Mouse (Mus musculus): Measurements from ENCODE around the gene Zfand2a. TPM values are rescaled to one million over a fixed set of nuclear protein-coding genes. Genes with fewer than 3 reads are reported as not detected.

Gene Zfand2a
- total RNA-seq, 2 experiments from 2014 or later, result 3.6 to 9.2 TPM

- ATAC-seq (replicated peaks; ENCODE audit: low FRiP score, poor library complexity, severe bottlenecking), result no peak
Measured at GRCm38 (mm10) chr5:139474741-139475140, 9.6 kb downstream of the Zfand2a start.

- ATAC-seq (replicated peaks; ENCODE audit: low FRiP score, poor library complexity, severe bottlenecking), result no peak
Measured at GRCm38 (mm10) chr5:139467998-139468397, 16.4 kb downstream of the Zfand2a start.

GRCm38 (mm10) chr5:139466801-139467200, 17.5 kb downstream of the Zfand2a start:
- ATAC-seq (replicated peaks; ENCODE audit: low FRiP score, poor library complexity, severe bottlenecking), result no peak

DNA sequence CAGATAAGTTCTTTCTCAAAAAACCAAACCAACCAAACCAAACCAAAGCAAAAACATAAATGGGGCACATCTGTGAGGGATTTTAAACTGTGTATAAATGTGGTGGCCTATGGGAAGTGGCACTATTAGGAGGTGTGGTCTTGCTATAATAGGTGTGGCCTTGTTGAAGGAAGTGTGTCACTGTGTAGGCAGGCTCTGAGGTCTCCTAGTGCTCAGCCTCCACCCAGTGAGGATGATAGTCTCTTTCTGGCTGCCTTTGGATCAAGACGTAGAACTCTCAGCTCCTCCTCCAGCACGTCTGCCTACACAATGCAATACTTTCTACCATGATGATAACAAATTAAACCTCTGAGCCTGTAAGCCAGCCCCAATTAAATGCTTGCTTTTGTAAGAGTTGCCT, 18.0 kb downstream of the Zfand2a start:
- ATAC-seq (replicated peaks; ENCODE audit: low FRiP score, poor library complexity, severe bottlenecking), result no peak

- no peak for ATAC-seq (replicated peaks; ENCODE audit: low FRiP score, poor library complexity, severe bottlenecking)
Measured at GRCm38 (mm10) chr5:139464874-139465273, 19.5 kb downstream of the Zfand2a start.

GRCm38 (mm10) chr5:139460384-139461067, 23.8 kb downstream of the Zfand2a start, which contains the start of gene 3110082I17Rik:
TSS of gene 3110082I17Rik (minus strand) at chr5:139460527.
- peak; percentile 98 for ATAC-seq (replicated peaks; ENCODE audit: low FRiP score, poor library complexity, severe bottlenecking)

DNA sequence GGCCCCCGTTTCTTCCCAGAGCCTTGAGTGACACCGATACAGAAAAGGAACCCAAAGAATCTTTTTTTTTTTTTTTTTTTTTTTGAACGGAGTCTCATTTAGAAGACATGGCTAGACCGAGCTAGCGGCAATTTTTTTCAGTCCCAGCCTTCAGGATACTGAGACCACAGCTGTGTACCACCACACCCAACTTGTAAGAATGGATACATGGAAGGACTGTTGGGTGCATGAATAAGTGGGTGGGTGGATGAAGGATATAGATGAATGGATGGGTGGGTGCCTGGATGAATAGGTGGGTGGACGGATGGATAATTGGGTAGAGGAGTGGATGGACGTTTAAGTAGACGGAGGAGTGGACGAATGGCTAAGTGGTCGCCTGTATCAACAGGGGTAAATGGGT, 24.4 kb downstream of the Zfand2a start:
- ATAC-seq (replicated peaks; ENCODE audit: low FRiP score, poor library complexity, severe bottlenecking), result no peak

GRCm38 (mm10) chr5:139457241-139457640, 27.1 kb downstream of the Zfand2a start:
- ATAC-seq (replicated peaks; ENCODE audit: low FRiP score, poor library complexity, severe bottlenecking), result no peak

DNA sequence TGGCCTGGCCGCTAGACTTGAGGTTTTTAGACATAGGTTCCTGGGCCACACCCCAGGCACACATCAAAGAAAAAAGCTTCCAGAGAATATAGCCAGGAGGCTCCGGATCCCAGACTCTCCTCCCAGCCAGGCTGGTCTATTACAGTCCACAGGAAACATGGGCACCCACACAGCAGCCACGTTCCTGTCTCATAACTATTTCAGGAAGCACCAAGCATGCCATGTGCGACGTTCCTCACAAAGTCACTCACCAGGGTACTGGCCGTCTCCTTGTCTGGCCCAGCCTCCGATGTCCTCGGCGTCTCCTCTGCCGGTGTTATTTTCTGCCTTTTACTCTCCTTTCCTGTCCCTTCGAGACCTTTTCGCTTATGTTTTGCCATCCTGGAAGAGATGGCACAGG, 29.2 kb downstream of the Zfand2a start:
- ATAC-seq (replicated peaks; ENCODE audit: low FRiP score, poor library complexity, severe bottlenecking), result no peak

GRCm38 (mm10) chr5:139453031-139453430, 31.3 kb downstream of the Zfand2a start:
- no peak for ATAC-seq (replicated peaks; ENCODE audit: low FRiP score, poor library complexity, severe bottlenecking)

DNA sequence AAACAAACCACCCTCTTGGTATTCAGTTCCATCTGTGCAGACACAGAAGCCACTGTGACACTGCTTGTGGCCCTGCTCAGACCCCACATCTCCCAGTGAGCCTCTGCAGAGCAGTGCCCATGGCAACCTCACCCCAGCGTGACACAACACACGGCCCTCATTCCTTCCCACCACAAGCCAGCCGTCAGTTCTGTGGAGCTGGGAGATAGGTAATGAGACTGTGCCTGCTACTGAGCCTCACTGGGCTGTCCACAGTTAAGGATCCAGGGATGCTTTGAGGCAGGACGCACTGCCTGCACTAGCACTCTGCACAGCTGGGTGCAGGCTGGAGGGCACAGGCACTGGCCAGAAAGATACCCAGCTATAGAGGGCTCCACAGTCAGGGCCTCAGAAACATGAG, 34.4 kb downstream of the Zfand2a start:
- ATAC-seq (replicated peaks; ENCODE audit: low FRiP score, poor library complexity, severe bottlenecking), result no peak

DNA sequence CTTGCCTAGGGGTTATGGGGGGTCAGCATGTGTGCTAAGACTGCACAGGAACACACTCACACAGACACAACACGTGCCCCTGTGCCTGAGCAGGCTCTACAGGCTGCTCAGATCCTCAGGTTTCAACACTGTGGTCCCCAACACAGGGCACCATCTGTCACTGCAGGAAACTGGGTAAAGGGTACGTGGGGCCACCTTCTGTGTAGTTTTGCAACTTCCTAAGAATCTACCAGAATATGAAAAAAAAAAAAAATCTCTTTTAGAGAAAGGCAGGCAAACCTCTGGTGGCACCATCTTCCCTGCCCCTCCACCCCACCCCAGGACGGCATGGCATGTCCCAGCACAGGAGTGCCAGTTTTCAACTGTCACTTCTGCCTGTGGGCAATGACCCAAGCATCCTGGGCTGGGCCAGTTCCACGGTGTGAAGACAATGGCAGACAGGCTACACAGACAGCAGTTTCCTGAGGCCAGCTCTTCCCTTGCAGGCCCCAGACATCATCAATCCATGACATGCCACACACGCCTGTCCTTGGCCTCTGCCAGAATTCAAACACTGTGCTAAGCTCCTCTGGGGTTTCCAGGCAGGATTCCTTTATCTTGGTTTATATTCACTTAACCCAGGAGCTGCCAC, 35.1 kb downstream of the Zfand2a start:
- no peak for ATAC-seq (replicated peaks; ENCODE audit: low FRiP score, poor library complexity, severe bottlenecking)

- no peak for ATAC-seq (replicated peaks; ENCODE audit: low FRiP score, poor library complexity, severe bottlenecking)
Measured at GRCm38 (mm10) chr5:139448025-139448424, 36.3 kb downstream of the Zfand2a start.

DNA sequence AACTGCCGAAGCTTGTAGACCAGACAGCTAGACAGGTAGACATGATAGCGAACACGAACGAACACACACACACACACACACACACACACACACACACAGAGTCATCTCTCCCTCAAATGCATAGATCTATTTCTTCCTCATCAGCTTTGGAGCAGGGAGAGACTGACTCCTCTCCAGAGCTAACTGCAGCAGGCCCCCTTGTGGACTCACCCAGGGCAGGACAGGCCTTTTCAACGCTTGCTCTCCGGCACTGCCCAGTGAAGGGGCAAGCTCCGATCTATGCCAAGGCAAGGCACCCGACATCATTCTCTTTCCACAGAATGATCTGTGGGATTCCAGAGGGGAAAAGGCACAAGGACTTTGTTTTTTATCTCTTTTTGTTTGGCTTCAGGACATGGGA, 39.1 kb downstream of the Zfand2a start:
- no peak for ATAC-seq (replicated peaks; ENCODE audit: low FRiP score, poor library complexity, severe bottlenecking)

DNA sequence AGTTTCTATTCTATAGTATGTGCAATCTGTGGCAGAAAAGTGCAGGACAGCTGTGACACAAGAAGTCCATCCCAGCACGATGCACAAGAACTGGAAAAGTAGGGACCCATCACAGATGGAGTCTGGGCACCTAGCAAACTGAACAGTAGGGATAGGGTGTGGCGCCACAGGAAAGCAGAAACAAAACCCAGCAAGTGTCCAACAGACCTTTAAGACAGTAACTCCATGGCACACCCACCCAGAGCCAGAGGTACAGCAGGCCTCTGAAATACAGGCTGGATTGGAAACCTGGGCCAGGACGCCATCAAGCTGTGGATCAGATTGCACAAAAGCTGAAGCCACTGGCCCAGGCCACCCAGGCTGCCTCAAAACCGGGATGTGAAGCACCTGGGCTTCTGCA, 41.4 kb downstream of the Zfand2a start:
- ATAC-seq (replicated peaks; ENCODE audit: low FRiP score, poor library complexity, severe bottlenecking), result no peak

DNA sequence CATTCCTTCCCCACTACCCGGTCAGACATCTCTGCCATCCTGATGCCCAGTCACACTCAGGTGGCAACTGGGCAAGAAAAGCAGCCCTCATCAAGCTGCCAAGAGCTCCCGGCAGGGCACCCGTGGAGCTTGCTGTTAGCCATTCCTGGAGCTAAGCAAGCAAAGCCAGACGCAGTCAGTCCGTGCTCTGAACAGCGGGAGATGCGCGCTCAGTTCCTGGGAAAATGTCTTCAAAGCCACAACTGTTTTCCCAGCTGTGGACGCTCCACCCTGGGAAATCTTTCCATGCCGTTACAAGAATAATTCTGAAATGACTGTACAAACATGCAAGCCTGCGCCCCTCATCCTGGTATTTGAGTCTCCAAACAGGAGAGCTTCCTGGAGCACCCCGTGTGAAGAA, 41.9 kb downstream of the Zfand2a start:
- ATAC-seq (replicated peaks; ENCODE audit: low FRiP score, poor library complexity, severe bottlenecking), result no peak

GRCm38 (mm10) chr5:139441726-139442018, 42.7 kb downstream of the Zfand2a start:
- ATAC-seq (replicated peaks; ENCODE audit: low FRiP score, poor library complexity, severe bottlenecking), result no peak

GRCm38 (mm10) chr5:139440926-139441725, 43.2 kb downstream of the Zfand2a start:
- no peak for ATAC-seq (replicated peaks; ENCODE audit: low FRiP score, poor library complexity, severe bottlenecking)

DNA sequence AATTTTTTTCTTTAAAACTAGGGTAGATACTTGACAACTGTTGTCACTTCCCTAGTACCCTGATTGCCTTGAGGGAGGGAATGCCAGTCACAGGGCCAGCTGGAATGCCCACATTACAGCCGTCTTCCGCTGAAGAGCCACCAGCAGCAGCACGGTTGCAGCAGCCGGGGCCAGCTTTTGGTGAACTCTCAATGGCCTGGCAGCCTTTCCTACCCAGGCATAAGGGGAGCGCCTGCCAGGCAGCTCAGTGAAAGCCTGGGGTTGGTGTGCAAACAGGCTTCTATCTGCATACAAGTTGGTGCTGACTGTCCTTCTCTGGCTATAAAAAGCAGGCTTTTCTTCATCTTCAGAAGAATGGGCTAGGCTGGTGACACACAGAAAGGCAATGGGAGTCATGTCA, 43.9 kb downstream of the Zfand2a start:
- no peak for ATAC-seq (replicated peaks; ENCODE audit: low FRiP score, poor library complexity, severe bottlenecking)

GRCm38 (mm10) chr5:139438440-139438839, 45.9 kb downstream of the Zfand2a start:
- ATAC-seq (replicated peaks; ENCODE audit: low FRiP score, poor library complexity, severe bottlenecking), result no peak

- no peak for ATAC-seq (replicated peaks; ENCODE audit: low FRiP score, poor library complexity, severe bottlenecking)
Measured at GRCm38 (mm10) chr5:139437769-139438168, 46.6 kb downstream of the Zfand2a start.

All from erythroid progenitor cell, adult 5-6 weeks (primary cell).